Mouse (Mus musculus): ENCODE results near the gene Ptprn2. TPM values are rescaled to one million over a fixed set of nuclear protein-coding genes. Genes with fewer than 3 reads are reported as not detected.

The Ptprn2 gene
- total RNA-seq, 1 experiment from 2014 or later = not detected

DNA sequence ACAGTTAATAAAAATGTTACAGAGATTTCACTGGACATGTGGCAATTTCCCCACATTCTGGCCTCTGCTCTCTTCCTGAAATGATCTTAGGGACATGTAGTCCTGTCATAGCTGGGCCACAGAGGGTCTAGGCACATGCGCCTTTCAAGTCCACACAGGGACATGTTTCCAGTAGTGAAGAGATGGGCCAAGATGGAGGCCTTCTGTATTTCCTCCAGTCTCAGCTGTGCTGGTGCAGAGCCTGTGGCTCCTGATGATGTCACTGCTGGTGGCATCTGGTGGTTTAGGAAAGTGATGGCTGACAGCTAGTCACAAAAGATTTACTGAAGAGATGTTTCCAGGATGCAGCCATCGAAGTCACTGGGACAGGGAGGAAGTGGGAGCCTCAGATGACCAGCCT is 797.1 kb downstream of the Ptprn2 start:
- ATAC-seq (replicated peaks; ENCODE audit: insufficient number of reproducible peaks, low FRiP score, low TSS enrichment, poor library complexity, severe bottlenecking) = no peak

DNA sequence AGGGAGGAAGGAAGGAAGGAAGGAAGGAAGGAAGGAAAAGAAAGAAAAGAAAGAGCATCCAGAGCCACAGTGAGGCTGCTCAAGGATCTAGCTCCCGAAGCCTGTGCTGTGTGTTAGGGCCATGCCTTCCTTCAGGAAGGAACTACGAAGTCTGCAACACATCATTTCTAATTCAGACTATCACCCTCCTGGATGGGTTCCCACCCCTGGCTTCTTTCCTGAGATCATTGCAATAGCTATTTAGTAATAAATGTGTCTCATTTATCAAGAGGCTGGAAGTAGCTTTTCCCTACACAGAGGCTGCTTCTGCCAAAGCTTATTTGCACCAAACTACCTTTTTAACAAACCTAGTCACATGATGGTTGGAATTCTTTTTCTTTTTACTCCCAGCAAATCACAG is 801.9 kb downstream of the Ptprn2 start:
- no peak for ATAC-seq (replicated peaks; ENCODE audit: insufficient number of reproducible peaks, low FRiP score, low TSS enrichment, poor library complexity, severe bottlenecking)

DNA sequence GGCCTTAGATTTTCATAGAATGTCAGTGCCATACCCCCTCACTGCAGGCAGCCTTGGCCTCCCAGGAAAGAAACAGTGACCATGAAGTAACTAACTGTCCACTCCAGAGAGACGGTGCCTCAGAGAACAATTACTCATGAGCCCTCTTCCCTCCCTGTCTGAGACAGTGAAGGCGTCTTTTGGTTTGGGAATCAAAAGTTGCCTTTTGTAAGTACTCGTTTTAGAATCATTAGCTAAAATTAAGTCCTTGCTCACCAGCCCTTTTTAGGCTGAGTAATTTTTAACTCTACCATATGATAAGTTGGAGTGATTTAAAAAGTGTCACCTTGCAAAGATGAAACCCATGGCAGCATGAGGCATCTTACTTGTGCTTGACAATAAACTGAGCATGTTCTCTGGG is 806.4 kb downstream of the Ptprn2 start:
- no peak for ATAC-seq (replicated peaks; ENCODE audit: insufficient number of reproducible peaks, low FRiP score, low TSS enrichment, poor library complexity, severe bottlenecking)

DNA sequence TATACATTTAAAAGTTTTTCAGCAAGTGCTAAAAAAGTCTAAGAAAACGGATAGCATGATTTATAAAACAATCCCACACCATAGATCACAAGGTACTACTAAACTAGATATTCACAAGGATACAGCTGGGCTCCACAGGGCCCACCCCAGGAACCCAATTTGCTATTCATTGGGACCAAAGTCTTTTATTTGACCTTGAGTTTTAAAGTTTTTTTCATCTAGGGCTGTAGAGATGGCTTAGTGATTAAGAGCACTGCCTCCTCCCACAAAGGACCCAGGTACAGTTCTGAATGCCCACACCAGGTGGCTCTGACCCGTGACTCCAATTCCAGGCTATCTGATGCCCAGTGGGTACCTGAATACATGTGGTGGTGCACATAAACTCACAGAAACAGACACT is 811.3 kb downstream of the Ptprn2 start:
- no peak for ATAC-seq (replicated peaks; ENCODE audit: insufficient number of reproducible peaks, low FRiP score, low TSS enrichment, poor library complexity, severe bottlenecking)

DNA sequence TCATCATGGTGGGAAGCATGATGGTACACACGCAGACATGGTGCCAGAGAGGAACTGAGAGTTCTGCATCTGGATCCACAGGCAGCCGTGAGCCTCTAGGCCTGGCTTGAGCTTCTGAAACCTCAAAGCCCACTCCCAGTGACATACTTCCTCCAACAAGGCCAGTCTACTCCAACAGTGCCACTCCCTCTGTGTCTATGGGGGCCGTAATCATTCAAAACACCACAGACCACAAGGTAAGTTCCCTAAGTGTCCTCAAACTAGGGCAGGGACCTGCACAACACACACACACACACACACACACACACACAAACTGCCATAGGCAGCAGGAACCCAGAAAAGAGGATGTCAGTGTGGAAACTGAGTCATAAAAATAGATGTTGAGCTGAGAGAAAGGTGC is 813.6 kb downstream of the Ptprn2 start:
- no peak for ATAC-seq (replicated peaks; ENCODE audit: insufficient number of reproducible peaks, low FRiP score, low TSS enrichment, poor library complexity, severe bottlenecking)

DNA sequence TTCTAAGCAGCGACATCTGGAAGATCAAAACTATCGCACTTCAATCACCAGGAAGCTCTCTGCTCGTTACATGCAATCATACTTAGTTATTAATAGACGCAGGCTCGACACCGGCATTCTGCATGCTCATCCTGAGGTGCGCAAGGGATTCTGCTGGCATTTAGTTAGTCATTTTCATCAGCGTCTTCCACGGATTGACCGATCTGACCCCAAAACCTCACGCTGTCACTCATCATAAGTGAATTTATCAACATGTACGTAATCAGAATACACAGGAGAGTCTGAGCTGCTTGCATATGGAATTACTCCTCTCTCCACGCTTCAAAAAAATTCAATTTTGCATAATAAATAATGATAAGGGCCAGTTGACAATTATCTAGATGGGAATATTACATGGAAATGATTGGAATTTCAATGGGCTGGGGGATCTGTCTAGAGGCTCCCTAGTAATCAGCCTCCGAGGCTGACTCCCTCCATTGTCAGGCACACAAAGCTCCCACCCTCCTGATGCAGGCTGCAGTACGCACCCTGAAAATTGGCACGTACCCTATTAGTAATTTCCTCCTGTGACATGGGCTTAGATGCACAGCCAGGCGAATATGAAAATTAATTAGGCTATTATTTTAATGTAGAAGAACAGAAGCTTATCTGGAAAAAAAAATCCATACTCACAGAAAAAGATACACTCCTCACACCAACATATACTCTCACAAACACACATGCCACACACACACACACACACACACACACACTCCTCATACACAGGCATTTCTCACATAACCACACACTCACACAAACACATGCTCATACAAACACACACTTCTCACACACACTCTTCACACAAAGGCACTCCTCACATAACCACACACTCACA is 819.5 kb downstream of the Ptprn2 start:
- no peak for ATAC-seq (replicated peaks; ENCODE audit: insufficient number of reproducible peaks, low FRiP score, low TSS enrichment, poor library complexity, severe bottlenecking)

DNA sequence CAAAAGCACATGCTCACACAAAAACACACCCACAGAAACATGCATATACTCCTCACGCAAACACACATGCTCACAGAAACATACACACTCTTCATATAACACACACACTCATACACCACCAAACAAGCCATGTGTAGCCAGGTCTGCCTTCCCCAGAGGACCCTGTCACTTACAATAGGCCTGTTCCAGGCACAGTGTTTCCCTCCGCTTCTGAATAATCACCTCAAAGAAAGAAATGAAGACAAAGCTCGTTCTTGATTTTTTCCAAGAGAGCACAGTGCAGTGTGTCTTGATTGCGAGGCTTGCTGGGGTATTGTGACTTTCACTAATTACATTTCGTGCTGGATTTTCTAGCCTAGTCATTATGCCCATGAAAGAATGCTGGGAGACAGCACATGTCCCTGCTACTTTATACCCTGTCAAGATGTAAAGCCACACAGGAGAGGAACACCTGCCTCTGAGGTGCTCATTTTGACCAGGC is 820.1 kb downstream of the Ptprn2 start:
- no peak for ATAC-seq (replicated peaks; ENCODE audit: insufficient number of reproducible peaks, low FRiP score, low TSS enrichment, poor library complexity, severe bottlenecking)

DNA sequence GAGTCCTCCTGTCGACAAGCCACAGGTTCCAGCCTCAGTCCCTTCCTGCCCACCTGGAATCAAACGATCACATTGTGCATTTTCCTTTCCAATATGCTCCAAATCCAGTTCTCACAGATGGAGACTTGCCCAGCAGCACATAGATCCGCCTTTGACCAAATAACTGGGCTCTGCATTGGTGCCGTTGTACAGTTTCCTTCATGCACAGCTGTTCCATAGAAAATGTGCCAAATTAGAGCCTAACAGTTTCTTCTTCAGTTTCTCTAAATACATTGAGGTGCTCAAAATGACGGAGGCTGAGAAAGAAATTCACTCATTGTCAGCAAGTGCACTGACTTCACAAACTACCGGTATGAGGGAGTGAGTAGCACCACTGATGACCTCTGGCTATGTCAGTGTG is 826.6 kb downstream of the Ptprn2 start:
- no peak for ATAC-seq (replicated peaks; ENCODE audit: insufficient number of reproducible peaks, low FRiP score, low TSS enrichment, poor library complexity, severe bottlenecking)

DNA sequence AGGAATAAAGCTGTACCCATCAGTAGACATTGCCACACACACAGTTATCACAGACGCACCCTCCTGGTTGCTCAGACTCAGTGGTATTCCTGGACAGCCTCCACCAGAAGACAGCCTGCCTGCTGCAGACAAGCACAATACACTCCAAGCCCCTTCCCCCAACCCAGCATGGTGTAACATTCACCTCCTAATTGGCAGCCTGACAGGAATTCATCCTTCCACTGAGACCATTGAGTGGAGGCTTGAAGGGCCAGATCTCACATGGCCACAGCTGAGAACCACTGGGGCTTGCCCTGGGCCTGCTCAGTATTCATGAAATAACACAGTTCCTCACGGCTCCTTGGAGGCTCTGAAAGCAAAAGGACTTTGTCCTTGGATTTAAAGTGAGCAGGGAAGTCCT is 829.5 kb downstream of the Ptprn2 start:
- no peak for ATAC-seq (replicated peaks; ENCODE audit: insufficient number of reproducible peaks, low FRiP score, low TSS enrichment, poor library complexity, severe bottlenecking)

DNA sequence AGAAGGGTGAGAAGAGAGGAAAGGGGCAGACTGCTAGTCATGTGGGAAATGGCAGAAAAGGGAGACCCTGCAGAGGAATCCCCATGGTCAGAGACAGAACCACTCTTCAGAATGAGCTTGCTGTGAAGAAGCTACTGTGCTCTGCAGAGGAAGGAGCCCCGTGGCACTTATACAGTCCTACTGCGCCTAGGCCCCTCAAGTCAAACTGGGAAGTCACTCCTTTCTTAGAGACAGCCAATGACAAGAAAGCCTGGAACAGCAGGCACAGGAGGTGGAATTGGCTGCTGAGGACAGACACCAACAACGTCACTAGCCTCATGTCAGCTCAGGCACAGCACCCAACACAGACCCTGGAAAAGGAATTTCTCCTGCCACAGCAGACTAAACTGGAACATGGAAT is 830.1 kb downstream of the Ptprn2 start:
- no peak for ATAC-seq (replicated peaks; ENCODE audit: insufficient number of reproducible peaks, low FRiP score, low TSS enrichment, poor library complexity, severe bottlenecking)

DNA sequence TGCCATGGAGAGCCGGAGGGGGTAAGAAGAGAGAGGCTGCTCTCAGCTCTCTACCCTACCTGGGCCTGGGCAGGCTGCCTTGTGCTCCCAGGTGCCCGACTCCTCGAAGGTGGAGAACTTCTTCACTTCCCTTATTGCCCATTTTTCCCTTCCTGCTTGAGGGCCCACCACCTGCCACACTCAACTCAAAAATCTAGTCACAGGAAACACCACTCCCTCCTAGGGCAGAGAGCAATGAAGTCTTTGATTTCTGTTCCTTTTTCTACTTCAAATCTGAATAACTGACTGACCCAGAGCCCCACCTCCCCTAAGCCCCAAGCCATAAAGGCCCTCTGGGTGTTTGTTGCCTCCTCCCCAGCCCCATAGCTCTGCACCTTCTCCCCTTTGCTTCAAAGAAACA is 832.7 kb downstream of the Ptprn2 start:
- peak; percentile 38; the same call in 1 of the 2 replicates for ATAC-seq (replicated peaks; ENCODE audit: insufficient number of reproducible peaks, low FRiP score, low TSS enrichment, poor library complexity, severe bottlenecking)

DNA sequence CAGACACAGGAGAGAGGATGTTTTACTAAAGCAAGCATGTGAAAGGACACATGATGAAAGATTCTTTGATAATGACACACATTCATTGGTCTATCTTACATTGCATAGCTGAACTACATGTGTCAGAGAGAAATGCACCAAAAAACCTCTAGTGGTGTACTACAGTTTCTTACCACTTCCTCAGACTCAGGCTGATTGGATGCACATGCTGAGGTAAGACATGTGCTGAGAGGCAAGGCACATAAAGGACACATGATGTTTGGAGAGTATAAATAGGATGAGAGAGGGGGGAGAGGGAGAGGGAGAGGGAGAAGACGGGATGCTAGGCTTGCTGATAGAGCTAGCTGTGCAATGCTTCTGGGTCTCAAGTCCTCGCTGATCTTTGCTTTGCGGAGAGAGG is 837.5 kb downstream of the Ptprn2 start:
- no peak for ATAC-seq (replicated peaks; ENCODE audit: insufficient number of reproducible peaks, low FRiP score, low TSS enrichment, poor library complexity, severe bottlenecking)

Other genes starting within 250 kb of the Ptprn2 start
- 0.29 TPM in 1 of 3 replicates, not detected in the others for gene Wdr60, start 222.7 kb upstream of the Ptprn2 start, total RNA-seq (2017)
- not detected in 3 replicates for gene Gm11027, start 210.3 kb upstream of the Ptprn2 start, total RNA-seq (2017)
- gene Esyt2, start 204.5 kb upstream of the Ptprn2 start, total RNA-seq (2017) = 96.6 to 130 TPM (median 98.1 TPM) in 3 replicates
- 6.6 to 20.8 TPM (median 15.9 TPM) in 3 replicates for gene Ncapg2, start 80.3 kb upstream of the Ptprn2 start, total RNA-seq (2017)